Mouse (Mus musculus) heart, postnatal 0 days (tissue): ENCODE measurements around the gene Ap4s1.

Experiments used
- CTCF ChIP-seq: IDR thresholded peaks from 2 replicates; pipeline ENCODE4 v1.5.1; 2016; ENCODE audit warnings: antibody characterized with exemption, control low read depth, low read depth
- EP300 ChIP-seq: IDR thresholded peaks from 2 replicates; pipeline ENCODE4 v1.6.1; 2016; ENCODE audit warnings: antibody characterized with exemption, low read depth

DNA sequence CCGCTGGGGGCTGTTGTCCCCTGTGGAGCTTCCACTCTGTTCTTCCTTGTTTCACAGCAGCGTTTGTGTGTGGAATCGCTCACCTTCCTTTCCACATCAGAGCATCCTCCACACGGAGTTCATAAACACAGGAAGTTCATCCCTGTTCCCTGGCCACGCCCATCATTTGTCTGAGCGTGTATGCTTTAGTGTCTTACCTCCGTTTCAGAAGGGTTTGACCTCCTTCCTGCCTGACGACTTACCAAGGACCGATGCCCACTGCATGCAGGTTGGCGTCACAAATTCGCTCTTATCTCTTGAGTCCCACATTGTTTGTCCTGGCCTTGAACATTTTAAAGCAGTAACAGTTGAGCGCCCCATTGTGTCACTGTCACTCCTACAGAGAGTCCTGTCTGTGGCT lies 14.9 kb downstream of the Ap4s1 start:
- TF ChIP-seq CTCF (no peak), EP300 (no peak)
